Mouse (Mus musculus): Measurements from ENCODE around the gene Ctnnb1.

GRCm38 (mm10) chr9:120926126-120926525 is 2.9 kb upstream of the Ctnnb1 start:
- TF ChIP-seq MAZ (IDR thresholded peaks at IDR 0.05; ENCODE audit: low read depth, low read length), result no peak
- TF ChIP-seq EP300 (IDR thresholded peaks at IDR 0.05; ENCODE audit: low read length), result no peak
- TF ChIP-seq CHD2 (IDR thresholded peaks at IDR 0.05; ENCODE audit: low read length), result no peak
- no peak for TF ChIP-seq POLR2A (IDR thresholded peaks at IDR 0.05; ENCODE audit: low read depth, low read length)
- no peak for TF ChIP-seq CTCF (conservative IDR thresholded peaks at IDR 0.05 in 1 of 2, IDR thresholded peaks at IDR 0.05 in 1 of 2; ENCODE audit: low read depth in 2 of 2, low read length in 2 of 2)
- no peak for TF ChIP-seq SIN3A (IDR thresholded peaks at IDR 0.05; ENCODE audit: low read length)
